Mouse (Mus musculus) gonadal fat pad, adult 2 months (tissue): ENCODE measurements around the gene Vasn. TPM values are rescaled to one million over a fixed set of nuclear protein-coding genes. Genes with fewer than 3 reads are reported as not detected.

Source experiments
- DNase-seq: peaks from one replicate; pipeline ENCODE4 v3.0.0-alpha.2; 2012; ENCODE audit warnings: low read depth
- polyA plus RNA-seq: library from polyadenylated mRNA; depleted of rRNA; stranded (reverse); fragments of >200 nt; gene quantifications from 2 replicates; pipeline ENCODE4 v1.2.3, GENCODE M21; 2012

Vasn gene
- polyA plus RNA-seq, 1 experiment: 46.2 TPM

DNA sequence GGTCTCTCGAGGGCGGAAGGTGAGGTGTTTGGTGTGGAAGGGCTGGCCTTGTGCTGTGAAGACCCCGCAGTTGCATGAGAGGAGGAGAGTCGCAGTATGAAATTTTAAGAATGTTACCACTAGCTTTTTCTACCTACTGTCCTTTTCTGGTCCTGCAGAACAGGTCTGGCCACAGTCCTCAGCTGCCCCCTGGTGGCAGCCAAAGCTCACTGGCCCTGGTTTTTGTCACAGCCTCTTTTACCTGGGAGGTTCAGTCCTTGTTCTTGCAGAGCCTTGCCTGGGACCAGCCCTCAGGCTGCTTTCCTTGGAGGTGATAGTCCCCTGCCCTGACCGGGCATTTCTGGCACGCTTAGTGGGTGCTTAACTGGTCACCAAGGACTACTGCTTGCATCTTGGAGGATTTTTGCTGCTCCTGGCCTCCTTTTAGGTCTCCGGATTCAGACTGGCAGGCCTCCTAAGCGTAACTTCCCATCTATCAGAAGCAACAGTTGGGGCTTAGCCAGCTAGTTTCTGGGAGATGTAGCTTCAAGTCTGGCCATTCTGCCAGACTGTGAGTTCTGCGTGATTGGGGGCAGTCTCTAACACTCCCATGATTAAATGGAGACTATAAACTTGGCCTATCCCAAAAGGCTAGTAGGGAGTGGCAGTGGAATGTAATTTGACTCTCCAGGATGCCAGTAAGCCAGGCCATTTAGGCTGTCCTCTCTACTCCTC lies 31.8 kb upstream of the Vasn start:
- no peak for DNase-seq

DNA sequence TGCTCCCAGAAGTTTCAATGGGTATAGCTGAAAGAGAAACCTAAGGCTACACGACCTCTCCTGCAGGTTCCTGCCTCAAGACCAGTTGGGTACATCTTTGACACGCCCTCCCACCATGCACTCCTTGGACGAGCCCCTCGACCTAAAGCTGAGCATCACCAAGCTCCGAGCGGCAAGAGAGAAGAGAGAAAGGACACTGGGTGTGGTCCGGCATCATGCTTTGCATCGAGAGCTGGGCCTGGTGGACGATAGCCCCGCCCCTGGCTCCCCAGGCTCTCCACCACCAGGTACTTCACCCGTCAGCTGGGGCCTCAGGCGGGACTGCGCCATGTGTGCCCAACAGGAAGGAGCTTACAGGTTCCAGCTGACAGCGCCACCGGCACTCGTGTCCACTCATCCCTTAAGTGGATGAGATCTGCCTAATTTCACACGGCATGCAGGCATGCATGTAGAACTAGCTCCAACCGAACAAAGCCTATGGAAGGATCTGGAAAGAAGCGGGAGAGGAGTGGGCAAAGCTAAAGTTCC lies 31.1 kb upstream of the Vasn start:
- DNase-seq: no peak

DNA sequence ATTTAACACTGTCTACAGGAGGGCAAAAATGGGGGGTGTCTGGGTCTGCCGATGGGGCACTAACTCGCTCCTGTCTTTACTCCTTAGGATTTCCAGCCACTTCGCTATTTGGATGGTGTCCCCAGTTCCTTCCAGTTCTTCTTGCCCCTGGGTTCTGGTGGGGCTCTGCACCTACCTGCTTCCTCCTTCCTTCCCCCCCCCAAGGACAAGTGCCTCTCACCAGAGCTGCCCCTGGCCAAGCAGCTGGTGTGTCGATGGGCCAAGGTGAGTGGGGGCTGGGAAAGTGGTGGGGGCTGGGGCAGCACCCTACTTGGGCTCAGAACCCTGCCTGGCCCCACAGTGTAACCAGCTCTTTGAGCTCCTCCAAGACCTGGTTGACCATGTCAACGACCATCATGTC lies 28.5 kb upstream of the Vasn start:
- no peak for DNase-seq

GRCm38 (mm10) chr16:4611676-4612075 lies 28.1 kb upstream of the Vasn start:
- no peak for DNase-seq

- DNase-seq: no peak
Observed at GRCm38 (mm10) chr16:4613736-4614135, 26.0 kb upstream of the Vasn start.

- DNase-seq: no peak
Observed at GRCm38 (mm10) chr16:4614639-4615038, 25.1 kb upstream of the Vasn start.

DNA sequence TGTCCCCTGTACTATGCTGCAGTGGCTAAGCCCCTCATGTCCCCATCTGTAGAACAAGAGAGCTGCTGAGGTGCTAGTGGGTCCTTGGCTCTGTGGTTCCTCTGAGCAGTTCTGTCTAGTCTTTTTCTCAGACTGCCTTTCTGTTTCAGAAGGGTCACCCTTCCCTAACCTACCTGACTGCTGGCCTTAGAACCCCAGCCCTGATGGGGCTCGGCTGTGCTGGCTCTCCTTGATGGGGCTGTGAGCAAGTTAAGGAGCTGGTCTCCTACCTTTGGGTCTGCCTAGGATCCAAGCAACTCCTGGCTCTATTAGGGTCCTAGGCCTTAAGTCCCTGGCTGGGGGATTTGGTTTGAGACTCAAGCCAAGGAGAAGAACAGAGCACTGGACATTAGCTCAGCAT lies 24.4 kb upstream of the Vasn start:
- no peak for DNase-seq

- no peak for DNase-seq
Observed at GRCm38 (mm10) chr16:4616829-4617228, 22.9 kb upstream of the Vasn start.

- DNase-seq: no peak
Observed at GRCm38 (mm10) chr16:4624074-4624473, 15.7 kb upstream of the Vasn start.

DNA sequence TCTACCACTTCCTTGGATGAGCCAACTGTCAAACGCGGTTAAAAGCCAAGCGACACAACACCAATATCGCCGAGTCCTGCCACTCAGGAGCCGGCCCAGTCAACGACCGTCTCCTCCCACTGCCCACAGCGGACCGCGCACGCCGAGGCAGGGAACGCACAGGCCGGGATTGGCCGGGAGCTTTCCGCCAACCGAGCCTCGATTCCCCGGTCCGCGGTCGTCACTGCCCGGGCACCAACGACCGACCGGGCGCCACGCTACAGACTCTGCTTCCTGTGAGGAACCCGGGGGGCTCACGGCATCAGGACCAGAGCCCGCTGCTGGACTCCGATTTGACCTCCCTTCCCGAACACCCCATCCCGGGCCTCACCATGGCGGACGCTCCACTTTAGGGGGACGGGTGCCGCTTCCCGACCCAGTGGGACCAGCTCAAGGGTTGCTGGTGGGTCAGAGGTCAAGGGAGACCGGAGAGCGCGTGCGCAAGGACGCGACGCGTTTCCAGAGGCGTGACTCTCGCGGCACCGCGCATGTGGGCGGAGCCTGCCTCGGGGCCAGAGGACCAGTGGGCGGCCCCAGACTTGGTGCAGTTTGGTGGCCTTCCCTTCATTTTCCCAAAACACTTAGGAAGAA lies 15.1 kb upstream of the Vasn start, which contains the start of gene Pam16:
Gene Pam16, minus strand, starts transcription at position 508 of the 630 bp plus-strand sequence.
- DNase-seq: no peak

DNA sequence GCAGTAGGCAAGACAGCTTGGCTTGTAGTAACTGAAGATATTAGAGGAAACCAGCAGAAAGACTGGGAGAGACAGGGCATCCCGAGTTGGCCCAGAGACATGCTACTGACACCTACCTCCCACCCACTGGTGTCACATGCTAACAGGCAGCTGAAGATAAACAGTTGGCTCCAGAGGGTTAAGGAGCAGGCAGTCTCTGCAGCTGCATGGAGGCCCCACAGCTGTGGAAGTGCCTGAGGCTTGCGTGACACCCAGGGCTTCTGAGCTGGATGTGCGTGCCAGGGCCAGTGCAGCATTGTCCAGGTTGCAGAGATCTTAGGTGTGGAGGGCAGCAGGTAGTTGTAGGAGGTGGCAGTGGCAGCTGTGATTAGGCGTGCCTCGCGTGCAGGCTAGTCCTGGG lies 12.6 kb upstream of the Vasn start:
- no peak for DNase-seq

DNA sequence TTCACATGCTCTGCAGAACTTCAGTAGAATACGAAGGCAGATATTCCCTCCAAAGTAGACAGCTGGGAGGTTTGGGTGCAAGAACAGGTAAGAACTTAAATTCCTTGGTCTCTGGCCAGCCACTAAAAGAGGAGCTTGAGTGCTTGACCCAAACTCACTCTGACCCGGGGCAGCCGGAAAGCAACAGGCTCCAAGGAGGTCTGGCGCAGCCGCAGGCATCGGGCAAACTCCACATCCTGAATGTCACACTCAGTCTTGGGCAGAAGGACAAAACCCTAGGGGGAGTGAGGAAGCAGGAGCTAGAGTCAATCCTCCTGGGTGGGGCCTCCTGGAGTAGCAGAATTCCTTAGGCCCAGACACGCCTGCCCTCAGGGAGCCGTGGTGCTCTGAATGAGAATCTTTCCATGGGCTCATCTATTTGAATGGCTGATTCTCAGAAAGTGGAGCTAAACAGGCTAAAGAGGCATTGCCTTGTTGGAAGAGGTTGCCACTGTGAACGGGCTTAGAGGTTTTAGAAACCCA lies 10.8 kb upstream of the Vasn start:
- DNase-seq: no peak

- DNase-seq: no peak
Observed at GRCm38 (mm10) chr16:4629950-4630349, 9.8 kb upstream of the Vasn start.

- no peak for DNase-seq
Observed at GRCm38 (mm10) chr16:4632050-4632449, 7.7 kb upstream of the Vasn start.

GRCm38 (mm10) chr16:4633661-4634060 lies 6.1 kb upstream of the Vasn start:
- no peak for DNase-seq

DNA sequence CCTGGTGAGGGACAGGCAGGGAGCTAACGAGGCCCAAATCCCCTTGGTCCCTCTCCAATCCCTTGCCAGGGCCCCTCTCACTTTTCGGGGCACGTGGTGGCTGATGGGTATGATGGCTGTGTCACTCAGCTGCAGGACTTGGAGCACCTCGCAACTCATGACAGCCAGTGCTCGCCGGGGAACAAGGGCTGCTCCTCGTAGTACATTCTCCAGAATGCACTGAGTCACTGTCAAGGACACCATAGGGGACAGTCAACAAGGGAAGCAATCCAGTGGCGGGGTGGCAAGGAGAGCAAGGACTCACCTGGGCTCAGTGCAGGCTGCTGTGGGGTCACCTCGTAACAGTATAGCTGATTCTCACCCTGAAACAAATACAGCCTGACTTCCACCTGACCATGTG lies 5.1 kb upstream of the Vasn start:
- no peak for DNase-seq

DNA sequence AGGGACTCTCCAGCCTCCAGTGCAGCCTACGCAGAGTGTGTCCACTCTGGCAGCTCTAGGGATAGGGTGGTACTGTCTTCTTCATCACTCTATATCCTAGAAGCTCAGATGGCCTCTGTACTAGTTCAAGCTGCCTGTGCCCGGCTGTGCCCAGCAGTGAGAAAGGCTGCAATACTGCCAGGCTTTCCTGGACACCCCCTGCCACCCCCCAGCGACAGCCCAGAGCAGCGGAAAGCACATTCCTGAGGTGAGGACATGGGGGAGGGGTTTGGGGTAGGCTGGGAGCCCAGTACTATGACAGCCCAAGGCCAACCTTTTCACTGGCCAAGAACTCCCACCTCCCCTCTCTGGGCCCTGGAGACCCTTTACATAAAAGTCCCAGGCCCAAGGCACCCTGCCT lies 4.0 kb upstream of the Vasn start:
- no peak for DNase-seq

GRCm38 (mm10) chr16:4638891-4639390 lies 800 bp upstream of the Vasn start:
- DNase-seq: no peak

DNA sequence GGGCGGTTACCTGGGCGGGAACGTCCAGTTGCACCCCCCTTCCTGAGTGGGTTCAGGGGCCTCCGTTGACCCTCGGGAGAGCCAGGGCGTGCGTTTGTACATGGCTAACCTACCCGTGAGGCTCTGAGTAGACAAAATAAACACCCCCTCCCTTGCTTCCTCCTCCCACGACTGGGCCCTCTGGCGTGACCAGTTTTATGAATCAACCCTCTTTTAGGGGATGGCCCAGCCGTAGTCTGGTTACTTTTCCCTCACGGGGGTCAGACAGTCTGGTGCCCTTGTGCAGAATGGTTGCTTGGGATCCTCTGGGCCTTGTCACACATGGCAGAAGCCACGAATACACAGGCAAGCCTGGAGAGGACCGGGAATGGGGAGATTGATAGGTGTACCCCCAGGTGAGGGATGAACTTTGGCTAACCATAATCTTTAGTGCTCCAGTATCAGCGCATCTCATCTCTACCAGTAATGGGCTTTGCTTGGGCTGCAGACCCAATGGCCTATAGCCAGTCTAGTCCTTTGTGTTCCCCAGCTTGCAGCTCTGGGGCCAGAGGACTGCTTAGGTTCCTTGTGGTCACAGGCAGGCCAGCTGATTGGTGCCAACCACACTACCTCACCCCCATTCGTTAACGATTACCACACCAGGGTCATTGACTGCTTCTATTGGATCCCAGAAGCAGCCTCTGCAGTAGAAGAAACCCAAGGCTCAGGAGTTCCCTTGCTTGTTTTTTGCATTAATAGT lies 695 bp downstream of the Vasn start:
- DNase-seq: no peak

GRCm38 (mm10) chr16:4641119-4641838 lies 1.5 kb downstream of the Vasn start:
- DNase-seq: no peak

DNA sequence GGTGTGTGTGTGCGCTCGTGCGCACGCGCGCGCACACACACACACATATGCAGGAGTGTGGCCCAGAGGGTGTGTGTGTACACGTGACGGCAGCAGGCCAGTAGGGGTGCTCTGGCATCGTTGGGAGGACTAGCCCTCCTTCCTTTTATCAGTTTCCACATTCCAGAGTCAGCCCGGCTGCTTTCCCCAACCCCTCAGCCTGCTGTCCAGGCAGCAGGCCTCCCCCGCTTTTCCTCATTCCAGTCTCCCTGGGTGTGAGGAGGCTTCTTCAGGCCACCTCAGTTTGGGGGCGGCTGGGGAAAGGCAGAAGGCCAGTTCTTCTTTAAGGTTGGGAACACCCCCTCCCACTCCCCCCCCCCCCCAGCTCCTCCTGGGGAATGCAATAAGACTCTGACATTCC lies 2.4 kb downstream of the Vasn start:
- no peak for DNase-seq

DNA sequence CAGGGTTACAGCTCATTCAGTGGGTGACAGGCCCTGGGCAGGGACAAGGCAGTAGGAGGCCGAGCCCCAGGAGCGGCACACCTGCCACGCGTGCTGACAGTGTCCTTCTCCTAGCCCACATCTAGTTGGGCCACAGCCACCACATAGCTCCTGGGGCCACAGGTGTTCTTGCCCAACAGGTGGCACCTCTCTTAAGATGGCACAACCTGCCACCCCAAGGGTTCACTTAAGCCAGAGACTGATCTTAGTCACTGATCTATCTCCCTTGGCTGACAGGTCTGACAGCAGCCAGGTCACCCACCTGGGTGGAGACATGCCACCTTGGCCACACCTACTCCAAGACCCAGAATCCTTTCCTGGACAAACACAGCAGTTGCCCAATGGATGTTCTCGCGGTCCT lies 3.2 kb downstream of the Vasn start:
- peak; percentile 96 for DNase-seq
